Mouse (Mus musculus) MEL (cell line): ENCODE data around the gene Ccng1. TPM values are rescaled to one million over a fixed set of nuclear protein-coding genes. Genes with fewer than 3 reads are reported as not detected.

ENCODE experiments used
- DNase-seq: peaks from one replicate; pipeline ENCODE4 v3.0.0; 2011; ENCODE audit warnings: low read depth, low spot score
- H3K27ac ChIP-seq: 2 replicates; pipeline ENCODE4 v1.5.1; 2012; ENCODE audit warnings: low read depth, mild to moderate bottlenecking, control low read depth, low read length, moderate library complexity; ENCODE audit not compliant: control insufficient read depth
- H3K27me3 ChIP-seq, 2 experiments: fragments of 150-350 bp in 1 of 2; sonication (generic) in 1 of 2; 2 replicates each; pipeline ENCODE4 v1.6.1; 2012; ENCODE audit warnings: low read length in 2 of 2, mild to moderate bottlenecking in 2 of 2, improper control_type of control experiment in 1 of 2, moderate library complexity in 1 of 2; ENCODE audit not compliant: insufficient read depth in 2 of 2, control insufficient read depth in 1 of 2
- H3K36me3 ChIP-seq, 2 experiments: 2 replicates each; pipeline ENCODE4 v1.6.1; 2012 to 2014; ENCODE audit warnings: low read length in 2 of 2, improper control_type of control experiment in 1 of 2, inconsistent platforms in 1 of 2, mild to moderate bottlenecking in 1 of 2; ENCODE audit not compliant: insufficient read depth in 2 of 2, control insufficient read depth in 1 of 2
- H3K4me1 ChIP-seq, 2 experiments: fragments of 150-350 bp in 1 of 2; sonication (generic) in 1 of 2; 2 replicates each; pipeline ENCODE4 v1.6.1; 2012; ENCODE audit warnings: low read length in 2 of 2, improper control_type of control experiment in 1 of 2, mild to moderate bottlenecking in 1 of 2; ENCODE audit not compliant: insufficient read depth in 2 of 2, control insufficient read depth in 1 of 2
- H3K4me3 ChIP-seq, 2 experiments: fragments of 150-350 bp in 1 of 2; sonication (generic) in 1 of 2; 2 replicates each; pipeline ENCODE4 v1.5.1; 2012; ENCODE audit warnings: low read depth in 2 of 2, low read length in 2 of 2, mild to moderate bottlenecking in 2 of 2, moderate library complexity in 2 of 2, control low read depth in 1 of 2, improper control_type of control experiment in 1 of 2; ENCODE audit not compliant: control insufficient read depth in 1 of 2, insufficient read depth in 1 of 2
- H3K79me2 ChIP-seq: 2 replicates; pipeline ENCODE4 v1.6.1; 2012; ENCODE audit warnings: mild to moderate bottlenecking, low read length, moderate library complexity; ENCODE audit not compliant: control insufficient read depth, poor library complexity, insufficient read depth
- H3K9ac ChIP-seq: 2 replicates; pipeline ENCODE4 v1.6.1; 2012; ENCODE audit warnings: low read depth, mild to moderate bottlenecking, control low read depth, low read length, moderate library complexity; ENCODE audit not compliant: control insufficient read depth, poor library complexity, severe bottlenecking
- H3K9me3 ChIP-seq: fragments of 150-350 bp; sonication (generic); replicated peaks from 2 replicates; pipeline ENCODE4 v1.6.1; 2012; ENCODE audit warnings: mild to moderate bottlenecking, low read length, improper control_type of control experiment, moderate library complexity; ENCODE audit not compliant: insufficient read depth
- BHLHE40 ChIP-seq: IDR thresholded peaks from 2 replicates; pipeline ENCODE4 v1.6.1; 2012; ENCODE audit warnings: low read depth, mild to moderate bottlenecking, inconsistent platforms, low read length, improper control_type of control experiment, borderline replicate concordance
- CHD2 ChIP-seq: IDR thresholded peaks from 2 replicates; pipeline ENCODE4 v1.6.1; 2011; ENCODE audit warnings: low read length, improper control_type of control experiment
- ELF1 ChIP-seq: IDR thresholded peaks from 2 replicates; pipeline ENCODE4 v1.6.1; 2014; ENCODE audit warnings: low read depth, mild to moderate bottlenecking, inconsistent platforms, low read length, improper control_type of control experiment, moderate library complexity
- GABPA ChIP-seq: IDR thresholded peaks from 2 replicates; pipeline ENCODE4 v1.6.1; 2012; ENCODE audit warnings: low read depth, mild to moderate bottlenecking, inconsistent platforms, low read length, improper control_type of control experiment, moderate library complexity
- HCFC1 ChIP-seq: IDR thresholded peaks from 2 replicates; pipeline ENCODE4 v1.6.1; 2012; ENCODE audit warnings: low read depth, mild to moderate bottlenecking, inconsistent platforms, low read length, improper control_type of control experiment, moderate library complexity
- MAZ ChIP-seq: IDR thresholded peaks from 2 replicates; pipeline ENCODE4 v1.6.1; 2012; ENCODE audit warnings: low read depth, mild to moderate bottlenecking, inconsistent platforms, low read length, improper control_type of control experiment
- MYB ChIP-seq: IDR thresholded peaks from 2 replicates; pipeline ENCODE4 v1.6.1; 2011; ENCODE audit warnings: mild to moderate bottlenecking, low read depth, low read length, improper control_type of control experiment
- MYC ChIP-seq: IDR thresholded peaks from 2 replicates; pipeline ENCODE4 v1.6.1; 2011; ENCODE audit warnings: low read depth, mild to moderate bottlenecking, low read length, improper control_type of control experiment, moderate library complexity
- RAD21 ChIP-seq: IDR thresholded peaks from 2 replicates; pipeline ENCODE4 v1.6.1; 2011; ENCODE audit warnings: mild to moderate bottlenecking, low read depth, low read length, improper control_type of control experiment
- USF2 ChIP-seq, 2 experiments: IDR thresholded peaks; 2 replicates each; pipeline ENCODE4 v1.6.1; 2011 to 2012; ENCODE audit warnings: improper control_type of control experiment in 2 of 2, low read length in 2 of 2, borderline replicate concordance in 1 of 2, inconsistent platforms in 1 of 2, low read depth in 1 of 2, mild to moderate bottlenecking in 1 of 2; ENCODE audit not compliant: insufficient read depth in 1 of 2
- ZC3H11A ChIP-seq: IDR thresholded peaks from 2 replicates; pipeline ENCODE4 v1.6.1; 2012; ENCODE audit warnings: low read depth, mild to moderate bottlenecking, inconsistent platforms, low read length, improper control_type of control experiment
- ZKSCAN1 ChIP-seq: IDR thresholded peaks from 2 replicates; pipeline ENCODE4 v1.6.1; 2012; ENCODE audit warnings: low read depth, mild to moderate bottlenecking, inconsistent platforms, low read length, improper control_type of control experiment, moderate library complexity
- ZNF384 ChIP-seq: IDR thresholded peaks from 2 replicates; pipeline ENCODE4 v1.6.1; 2012; ENCODE audit warnings: low read depth, mild to moderate bottlenecking, inconsistent platforms, low read length, improper control_type of control experiment
- polyA plus RNA-seq, 2 experiments: library from polyadenylated mRNA; stranded (reverse) in 1 of 2; unstranded in 1 of 2; fragments of >175 nt in 1 of 2; fragments of >200 nt in 1 of 2; gene quantifications; 2 replicates each; pipeline versions ENCODE4 v1.2.1 to v1.2.4; 2012; ENCODE audit warnings: low replicate concordance in 2 of 2, low read depth in 1 of 2; ENCODE audit not compliant: insufficient read length in 2 of 2, insufficient read depth in 1 of 2, missing spikeins in 1 of 2
- total RNA-seq: library from RNA; depleted of rRNA; stranded (reverse); fragments of 300-350 nt; gene quantifications from 2 replicates; pipeline ENCODE4 v1.2.3, GENCODE M21; 2012

The Ccng1 gene
- total and polyA plus RNA-seq, 3 experiments, result 23.5 to 165 (median 42.8) TPM

GRCm38 (mm10) chr11:40786900-40787299, 31.8 kb upstream of the Ccng1 start:
- Histone ChIP-seq H3K79me2 (no peaks in the 10 kb centered on the region), H3K4me1 (no peaks in the 10 kb centered on the region)
- no peak for TF ChIP-seq ELF1
- no peak for TF ChIP-seq USF2 (IDR thresholded peaks at IDR 0.05; ENCODE audit: borderline replicate concordance in 1 of 2, insufficient read depth in 1 of 2, low read depth in 1 of 2, low read length in 2 of 2)
- TF ChIP-seq GABPA, result no peak
- no peak for TF ChIP-seq CHD2
- TF ChIP-seq MYB, result no peak
- TF ChIP-seq RAD21, result no peak
- TF ChIP-seq ZNF384, result no peak
- no peak for TF ChIP-seq MAZ
- TF ChIP-seq ZKSCAN1, result no peak
- TF ChIP-seq BHLHE40, result no peak
- TF ChIP-seq ZC3H11A, result no peak
- TF ChIP-seq, all 39 proteins: peak for 0
- H3K27me3 ChIP-seq, result peaks cover 1 to 2% of the 10 kb centered on the region in 2 experiments; a peak in 2 of 4 replicates
- H3K27ac ChIP-seq, result no peak overlapping the region
- DNase-seq, result no peak
- H3K4me3 ChIP-seq, result no peak overlapping the region
- H3K36me3 ChIP-seq, result no peaks in the 10 kb centered on the region
- no peaks in the 10 kb centered on the region for H3K9me3 ChIP-seq
- H3K9ac ChIP-seq, result no peak overlapping the region

GRCm38 (mm10) chr11:40784326-40784725, 29.2 kb upstream of the Ccng1 start:
- H3K9me3 ChIP-seq, result no peaks in the 10 kb centered on the region
- TF ChIP-seq HCFC1, result no peak
- peaks cover 3 to 7% of the 10 kb centered on the region in 2 experiments for H3K27me3 ChIP-seq
- no peak overlapping the region for H3K27ac ChIP-seq
- H3K36me3 ChIP-seq, result no peaks in the 10 kb centered on the region
- no peaks in the 10 kb centered on the region for H3K4me1 ChIP-seq
- H3K9ac ChIP-seq, result no peak overlapping the region
- no peaks in the 10 kb centered on the region for H3K79me2 ChIP-seq
- no peak for DNase-seq
- no peak overlapping the region for H3K4me3 ChIP-seq

- DNase-seq, result no peak
- H3K27me3 ChIP-seq, result peaks cover 3 to 10% of the 10 kb centered on the region in 2 experiments
Observed at GRCm38 (mm10) chr11:40783346-40783745, 28.2 kb upstream of the Ccng1 start.

More at GRCm38 (mm10) chr11:40783346-40783745, 28.2 kb upstream of the Ccng1 start:
- no peak overlapping the region for H3K27ac ChIP-seq
- H3K9ac ChIP-seq, result no peak overlapping the region
- H3K9me3 ChIP-seq, result no peaks in the 10 kb centered on the region
- no peaks in the 10 kb centered on the region for H3K79me2 ChIP-seq
- no peak for TF ChIP-seq MYC
- H3K36me3 ChIP-seq, result no peaks in the 10 kb centered on the region
- H3K4me3 ChIP-seq, result no peak overlapping the region
- H3K4me1 ChIP-seq, result no peaks in the 10 kb centered on the region
